Mouse (Mus musculus): ENCODE measurements around the gene Mast2. TPM values are rescaled to one million over a fixed set of nuclear protein-coding genes. Genes with fewer than 3 reads are reported as not detected.

Mast2 gene
- total and polyA plus RNA-seq, 3 experiments, result 4.2 to 21.4 (median 11.1) TPM

GRCm38 (mm10) chr4:116282211-116282610 is 181.8 kb downstream of the Mast2 start:
- Histone ChIP-seq H3K9me3 (replicated peaks; ENCODE audit: low read length) (no peaks in the 10 kb centered on the region), H3K27ac (ENCODE audit: insufficient read depth, low read depth) (no peak overlapping the region), H3K27me3 (replicated peaks) (no peaks in the 10 kb centered on the region), H3K79me2 (replicated peaks; ENCODE audit: control insufficient read depth, extremely low read depth, insufficient read depth, poor library complexity, severe bottlenecking) (no peaks in the 10 kb centered on the region), H3K4me2 (ENCODE audit: insufficient read depth, low read depth, poor library complexity, severe bottlenecking) (no peak overlapping the region), H3K4me1 (ENCODE audit: control insufficient read depth in 1 of 2, insufficient read depth in 2 of 2) (no peaks in the 10 kb centered on the region), H3K4me3 (replicated peaks in 1 of 3; ENCODE audit: low read depth in 2 of 3, low read length in 2 of 3, poor library complexity in 1 of 3) (no peak overlapping the region), H3K36me3 (replicated peaks in 1 of 2; ENCODE audit: control insufficient read depth in 1 of 2, insufficient read depth in 1 of 2, low read length in 1 of 2) (no peaks in the 10 kb centered on the region), H3K9ac (ENCODE audit: insufficient read depth, low read depth) (no peak overlapping the region)
- DNase-seq (ENCODE audit: extremely low read depth), result no peak
- dilution Hi-C loops (cut with MboI; ENCODE audit: extremely low pct_ligation_motif_present, extremely low pct_unique_long_range_greater_than_20kb, low sequenced_read_pairs), result no loop called here
- TF ChIP-seq MYC (IDR thresholded peaks at IDR 0.05; ENCODE audit: low read depth, low read length) (no peak), SMC3 (IDR thresholded peaks at IDR 0.05; ENCODE audit: low read depth, low read length) (peak; percentile 68), CTCF (conservative IDR thresholded peaks at IDR 0.05 in 1 of 2, IDR thresholded peaks at IDR 0.05 in 1 of 2; ENCODE audit: low read depth in 2 of 2, low read length in 2 of 2) (peak in 1 of 2 experiments; percentile 60; a peak in 2 of 4 replicates), SIN3A (IDR thresholded peaks at IDR 0.05; ENCODE audit: low read length) (no peak), RAD21 (IDR thresholded peaks at IDR 0.05; ENCODE audit: low read depth, low read length) (peak; percentile 33)
- in situ Hi-C loops (cut with MboI; ENCODE audit: low pct_ligation_motif_present, low pct_unique_long_range_greater_than_20kb, low sequenced_read_pairs), result no loop called here

- dilution Hi-C loops (cut with MboI; ENCODE audit: extremely low pct_ligation_motif_present, extremely low pct_unique_long_range_greater_than_20kb, low sequenced_read_pairs) (no loop called here), in situ Hi-C loops (cut with MboI; ENCODE audit: low pct_ligation_motif_present, low pct_unique_long_range_greater_than_20kb, low sequenced_read_pairs) (loop anchor here (5.0 kb wide), 1 partner anchor 96 kb away; the partner anchor contains the start of genes 1700042G07Rik and Gm49337)
Observed at GRCm38 (mm10) chr4:116268220-116268619, 195.8 kb downstream of the Mast2 start.

More at GRCm38 (mm10) chr4:116268220-116268619, 195.8 kb downstream of the Mast2 start:
- no peak overlapping the region for H3K9ac ChIP-seq (ENCODE audit: insufficient read depth, low read depth)
- no peaks in the 10 kb centered on the region for H3K27me3 ChIP-seq (replicated peaks)
- H3K4me3 ChIP-seq (replicated peaks in 1 of 3; ENCODE audit: low read depth in 2 of 3, low read length in 2 of 3, poor library complexity in 1 of 3), result no peak overlapping the region
- no peaks in the 10 kb centered on the region for H3K36me3 ChIP-seq (replicated peaks in 1 of 2; ENCODE audit: control insufficient read depth in 1 of 2, insufficient read depth in 1 of 2, low read length in 1 of 2)
- no peak overlapping the region for H3K27ac ChIP-seq (ENCODE audit: insufficient read depth, low read depth)
- no peaks in the 10 kb centered on the region for H3K79me2 ChIP-seq (replicated peaks; ENCODE audit: control insufficient read depth, extremely low read depth, insufficient read depth, poor library complexity, severe bottlenecking)
- DNase-seq (ENCODE audit: extremely low read depth), result peak; percentile 6
- H3K9me3 ChIP-seq (replicated peaks; ENCODE audit: low read length), result no peaks in the 10 kb centered on the region
- H3K4me2 ChIP-seq (ENCODE audit: insufficient read depth, low read depth, poor library complexity, severe bottlenecking), result no peak overlapping the region
- H3K4me1 ChIP-seq (ENCODE audit: control insufficient read depth in 1 of 2, insufficient read depth in 2 of 2), result peaks cover 0 to 5% of the 10 kb centered on the region in 2 experiments; a peak in 1 of 4 replicates
- TF ChIP-seq RAD21 (IDR thresholded peaks at IDR 0.05; ENCODE audit: low read depth, low read length) (peak; percentile 68), NELFE (IDR thresholded peaks at IDR 0.05; ENCODE audit: low read depth, low read length) (no peak), SMC3 (IDR thresholded peaks at IDR 0.05; ENCODE audit: low read depth, low read length) (peak; percentile 53), CTCF (conservative IDR thresholded peaks at IDR 0.05 in 1 of 2, IDR thresholded peaks at IDR 0.05 in 1 of 2; ENCODE audit: low read depth in 2 of 2, low read length in 2 of 2) (peak in 1 of 2 experiments; percentile 66; a peak in 2 of 4 replicates), UBTF (IDR thresholded peaks at IDR 0.05; ENCODE audit: low read depth, low read length) (no peak)

Other genes starting within 250 kb of the Mast2 start
- 0.42 and 0.97 TPM in 2 replicates for gene Pik3r3, start 242.6 kb downstream of the Mast2 start, total RNA-seq (2012; rRNA removed)
- gene Pik3r3, start 242.6 kb downstream of the Mast2 start, total RNA-seq (2014; rRNA removed), result 1.9 TPM in 2 replicates
- gene Pik3r3, start 242.6 kb downstream of the Mast2 start, polyA plus RNA-seq (2012; ENCODE audit: insufficient read length, low read depth), result 1.8 and 2.2 TPM in 2 replicates
- 16.8 and 17.3 TPM in 2 replicates for gene Ipp, start 43.4 kb upstream of the Mast2 start, total RNA-seq (2012; rRNA removed)
- 14.4 and 15.9 TPM in 2 replicates for gene Ipp, start 43.4 kb upstream of the Mast2 start, total RNA-seq (2014; rRNA removed)
- gene Ipp, start 43.4 kb upstream of the Mast2 start, polyA plus RNA-seq (2012; ENCODE audit: insufficient read length, low read depth), result 20.8 and 24.7 TPM in 2 replicates
- 5.3 and 8.1 TPM in 2 replicates for gene Tmem69, start 91.8 kb upstream of the Mast2 start, total RNA-seq (2012; rRNA removed)
- 28.6 and 29.2 TPM in 2 replicates for gene Tmem69, start 91.8 kb upstream of the Mast2 start, total RNA-seq (2014; rRNA removed)
- 21.6 and 22.3 TPM in 2 replicates for gene Tmem69, start 91.8 kb upstream of the Mast2 start, polyA plus RNA-seq (2012; ENCODE audit: insufficient read length, low read depth)
- gene Gpbp1l1, start 93.5 kb upstream of the Mast2 start, total RNA-seq (2012; rRNA removed), result 31.3 and 34.2 TPM in 2 replicates
- gene Gpbp1l1, start 93.5 kb upstream of the Mast2 start, total RNA-seq (2014; rRNA removed), result 39.1 and 60.2 TPM in 2 replicates
- 28.4 and 34.7 TPM in 2 replicates for gene Gpbp1l1, start 93.5 kb upstream of the Mast2 start, polyA plus RNA-seq (2012; ENCODE audit: insufficient read length, low read depth)
- 2.5 and 2.6 TPM in 2 replicates for gene Ccdc17, start 132.5 kb upstream of the Mast2 start, total RNA-seq (2012; rRNA removed)
- gene Ccdc17, start 132.5 kb upstream of the Mast2 start, total RNA-seq (2014; rRNA removed), result 2.9 and 3.5 TPM in 2 replicates
- 3.4 and 4.0 TPM in 2 replicates for gene Ccdc17, start 132.5 kb upstream of the Mast2 start, polyA plus RNA-seq (2012; ENCODE audit: insufficient read length, low read depth)
- 139 and 186 TPM in 2 replicates for gene Nasp, start 163.8 kb upstream of the Mast2 start, total RNA-seq (2012; rRNA removed)
- gene Nasp, start 163.8 kb upstream of the Mast2 start, total RNA-seq (2014; rRNA removed), result 308 and 390 TPM in 2 replicates
- gene Nasp, start 163.8 kb upstream of the Mast2 start, polyA plus RNA-seq (2012; ENCODE audit: insufficient read length, low read depth), result 347 and 399 TPM in 2 replicates
- gene Akr1a1, start 187.5 kb upstream of the Mast2 start, total RNA-seq (2012; rRNA removed), result 347 and 373 TPM in 2 replicates
- 517 and 533 TPM in 2 replicates for gene Akr1a1, start 187.5 kb upstream of the Mast2 start, total RNA-seq (2014; rRNA removed)
- gene Akr1a1, start 187.5 kb upstream of the Mast2 start, polyA plus RNA-seq (2012; ENCODE audit: insufficient read length, low read depth), result 450 and 470 TPM in 2 replicates
- 269 and 378 TPM in 2 replicates for gene Prdx1, start 221.4 kb upstream of the Mast2 start, total RNA-seq (2012; rRNA removed)
- 1,274 and 1,469 TPM in 2 replicates for gene Prdx1, start 221.4 kb upstream of the Mast2 start, total RNA-seq (2014; rRNA removed)
- 934 and 1,078 TPM in 2 replicates for gene Prdx1, start 221.4 kb upstream of the Mast2 start, polyA plus RNA-seq (2012; ENCODE audit: insufficient read length, low read depth)
- 10.0 and 10.5 TPM in 2 replicates for gene Mmachc, start 244.2 kb upstream of the Mast2 start, total RNA-seq (2012; rRNA removed)
- 28.2 and 32.1 TPM in 2 replicates for gene Mmachc, start 244.2 kb upstream of the Mast2 start, total RNA-seq (2014; rRNA removed)
- 15.4 and 15.5 TPM in 2 replicates for gene Mmachc, start 244.2 kb upstream of the Mast2 start, polyA plus RNA-seq (2012; ENCODE audit: insufficient read length, low read depth)
- gene Ccdc163, start 244.3 kb upstream of the Mast2 start, total RNA-seq (2012; rRNA removed), result 15.3 and 19.9 TPM in 2 replicates
- gene Ccdc163, start 244.3 kb upstream of the Mast2 start, total RNA-seq (2014; rRNA removed), result 18.1 and 20.2 TPM in 2 replicates
- 27.6 and 27.9 TPM in 2 replicates for gene Ccdc163, start 244.3 kb upstream of the Mast2 start, polyA plus RNA-seq (2012; ENCODE audit: insufficient read length, low read depth)

Measured in CH12.LX (cell line).